Mouse (Mus musculus): ENCODE results near the gene Nme3.
"Not testable (repeated sequence)": the region's sequence is repeated elsewhere in the genome, so short reads cannot be mapped to it uniquely, and the experiment has no call there.

DNA sequence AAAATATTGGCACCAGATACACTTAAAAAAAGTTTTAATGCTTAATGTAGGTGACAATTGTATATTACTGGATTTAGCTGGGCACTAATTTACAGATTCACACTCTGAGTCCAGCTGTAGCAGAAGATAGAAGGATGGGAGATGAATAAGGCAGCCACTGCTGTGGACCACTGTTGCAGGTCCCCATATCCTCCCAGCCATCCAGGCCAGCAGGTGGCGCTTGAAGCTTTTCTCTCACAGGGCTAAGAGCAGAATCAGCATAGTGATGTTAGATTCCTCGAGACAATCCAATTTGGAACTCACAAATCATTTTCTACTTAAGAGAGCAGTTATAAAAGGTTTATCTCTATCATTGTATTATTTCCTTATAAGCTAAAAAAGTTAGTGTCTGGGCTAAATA lies 46.2 kb downstream of the Nme3 start:
- TF ChIP-seq GATA1 (IDR thresholded peaks at IDR 0.05; ENCODE audit: borderline replicate concordance, low read length); FLI1 (IDR thresholded peaks at IDR 0.05; ENCODE audit: low read length): not testable (repeated sequence)
